Mouse (Mus musculus) heart, postnatal 36 days (tissue): ENCODE results near the gene Slc22a3. TPM values are rescaled to one million over a fixed set of nuclear protein-coding genes. Genes with fewer than 3 reads are reported as not detected.

Experiments used
- total RNA-seq, 2 experiments: library from RNA; stranded (reverse); gene quantifications; 2 replicates each; pipeline ENCODE4 v1.2.3; 2021

Slc22a3 gene
- total RNA-seq, 2 experiments from 2014 or later, result 7.0 to 8.9 TPM

Other genes starting within 250 kb of the Slc22a3 start
- gene Map3k4, start 188.9 kb downstream of the Slc22a3 start, total RNA-seq, result 10 to 100 TPM; 45.8 to 46.6 TPM
- gene Plg, start 129.1 kb downstream of the Slc22a3 start, total RNA-seq, result not detected
- not detected for gene Slc22a2, start 76.4 kb upstream of the Slc22a3 start, total RNA-seq
- 10 to 100 TPM in 1 of 2 experiments, 1 to 10 TPM in 1; 7.1 to 10.6 TPM for gene Slc22a1, start 168.1 kb upstream of the Slc22a3 start, total RNA-seq